Mouse (Mus musculus) stomach, postnatal 0 days (tissue): Measurements from ENCODE around the gene Slc29a3.

ENCODE experiments used
- CTCF ChIP-seq: IDR thresholded peaks from 2 replicates; pipeline ENCODE4 v1.5.1; 2016; ENCODE audit warnings: antibody characterized with exemption, low read depth, mild to moderate bottlenecking, moderate library complexity
- EP300 ChIP-seq: optimal IDR thresholded peaks from 2 replicates; pipeline ENCODE3; 2016; ENCODE audit warnings: antibody characterized with exemption

DNA sequence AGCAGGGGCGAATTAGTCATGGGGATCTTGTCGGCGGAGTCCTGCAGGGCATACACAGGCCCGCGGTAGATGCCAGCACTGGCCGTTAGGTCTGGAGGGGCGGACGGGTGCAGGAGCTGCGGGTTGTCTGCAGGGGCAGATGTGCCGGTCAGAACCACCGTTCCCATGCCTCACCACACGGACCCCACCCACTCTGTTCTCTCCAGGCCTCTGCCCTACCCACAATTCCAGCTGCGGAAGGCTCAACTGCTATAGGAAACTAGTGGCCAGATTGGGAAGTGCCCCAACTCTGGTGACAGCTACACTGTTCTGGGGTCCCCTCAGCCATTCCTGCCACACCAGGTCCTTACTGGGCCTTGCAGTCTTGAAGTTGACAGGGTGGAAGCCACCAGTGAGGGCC, 22.0 kb upstream of the Slc29a3 start:
- no peak for TF ChIP-seq CTCF
- no peak for TF ChIP-seq EP300
